Mouse (Mus musculus) stomach, embryonic 14.5 days (tissue): ENCODE data around the gene Mcu. TPM values are rescaled to one million over a fixed set of nuclear protein-coding genes. Genes with fewer than 3 reads are reported as not detected.
A peak's percentile ranks its signal among the peaks of the same experiment; 100 is the strongest.

Source experiments
- ATAC-seq: fragments of 200-750 bp; cut with Nextera tagmentation; 2 replicates; pipeline ENCODE4 v1.8.0; 2017; ENCODE audit warnings: low read depth, moderate TSS enrichment; ENCODE audit not compliant: insufficient number of reproducible peaks, insufficient read depth, low FRiP score
- H3K27ac ChIP-seq: fragments of 300-500 bp; sonication (generic); 2 replicates; pipeline ENCODE4 v1.5.1; 2014; ENCODE audit warnings: mild to moderate bottlenecking, low read length, moderate library complexity, mixed read lengths
- H3K27me3 ChIP-seq: fragments of 300-500 bp; sonication (generic); 2 replicates; pipeline ENCODE4 v1.6.1; 2014; ENCODE audit warnings: low read length, control low read depth, mixed read lengths; ENCODE audit not compliant: control insufficient read depth, insufficient read depth
- H3K36me3 ChIP-seq: fragments of 300-500 bp; sonication (generic); 2 replicates; pipeline ENCODE4 v1.6.1; 2014; ENCODE audit warnings: mild to moderate bottlenecking, control low read depth, low read length, moderate library complexity, mixed read lengths; ENCODE audit not compliant: control insufficient read depth, insufficient read depth
- H3K4me1 ChIP-seq: fragments of 300-500 bp; sonication (generic); 2 replicates; pipeline ENCODE4 v1.6.1; 2014; ENCODE audit warnings: low read length, control low read depth, mixed read lengths; ENCODE audit not compliant: control insufficient read depth, insufficient read depth
- H3K4me2 ChIP-seq: fragments of 300-500 bp; sonication (generic); replicated peaks from 2 replicates; pipeline ENCODE4 v1.6.1; 2014; ENCODE audit warnings: low read depth, low read length, control low read depth
- H3K4me3 ChIP-seq: fragments of 300-500 bp; sonication (generic); 2 replicates; pipeline ENCODE4 v1.5.1; 2014; ENCODE audit warnings: low read depth, low read length, control low read depth
- H3K9ac ChIP-seq: fragments of 300-500 bp; sonication (generic); replicated peaks from 2 replicates; pipeline ENCODE4 v1.6.1; 2014; ENCODE audit warnings: low read depth, mild to moderate bottlenecking, control low read depth, low read length, moderate library complexity, mixed read lengths
- H3K9me3 ChIP-seq: fragments of 300-500 bp; sonication (generic); 2 replicates; pipeline ENCODE4 v1.6.1; 2016; ENCODE audit warnings: low read depth, low read length, control low read depth; ENCODE audit not compliant: control insufficient read depth
- WGBS: fragments of 180-500 bp; shearing (Covaris S2); extraction: QIAGEN DNeasy Blood & Tissue Kit; methylation state at CpG from one replicate; pipeline ENCODE4 v1.1.7; 2014; 5-methylcytosine and 5-hydroxymethylcytosine counted together
- polyA plus RNA-seq: library from polyadenylated mRNA; unstranded; fragments of >200 nt; fragmentation: Nextera tagmentation; extraction: Ambion mirVana; gene quantifications from 2 replicates; pipeline ENCODE4 v1.2.1, GENCODE M21; 2014

The Mcu gene
- polyA plus RNA-seq = 60.4 and 66.4 TPM in 2 replicates

GRCm38 (mm10) chr10:59616522-59616921, at the start of gene Mcu:
Gene Mcu, minus strand, starts transcription at chr10:59616692.
- Histone ChIP-seq H3K4me2 (peak within 1 kb of the TSS; percentile 71), H3K27ac (peak within 1 kb of the TSS; percentile 86; the same call in 1 of the 2 replicates), H3K27me3 (no peaks in the 10 kb centered on the region), H3K36me3 (no peaks in the 10 kb centered on the region), H3K4me1 (peaks cover 12% of the 10 kb centered on the region; the same call in 1 of the 2 replicates), H3K9me3 (no peaks in the 10 kb centered on the region), H3K9ac (peak within 1 kb of the TSS; percentile 84), H3K4me3 (peak within 1 kb of the TSS; percentile 81)
- ATAC-seq = peak; percentile 99
- WGBS = under 1% methylated on average over 35 of the region's 36 CpGs

- 66% methylated on average over 13 of the region's 13 CpGs for WGBS
- no peaks in the 10 kb centered on the region for H3K27me3 ChIP-seq
- H3K9ac ChIP-seq = no peak overlapping the region
- peaks cover 2% of the 10 kb centered on the region; the same call in 1 of the 2 replicates for H3K4me1 ChIP-seq
- no peak overlapping the region for H3K4me3 ChIP-seq
- H3K4me2 ChIP-seq = no peak overlapping the region
- H3K27ac ChIP-seq = no peak overlapping the region
- H3K9me3 ChIP-seq = no peaks in the 10 kb centered on the region
- H3K36me3 ChIP-seq = no peaks in the 10 kb centered on the region
- ATAC-seq = no peak
Measured at GRCm38 (mm10) chr10:59665503-59666291, 49.2 kb upstream of the Mcu start.

DNA sequence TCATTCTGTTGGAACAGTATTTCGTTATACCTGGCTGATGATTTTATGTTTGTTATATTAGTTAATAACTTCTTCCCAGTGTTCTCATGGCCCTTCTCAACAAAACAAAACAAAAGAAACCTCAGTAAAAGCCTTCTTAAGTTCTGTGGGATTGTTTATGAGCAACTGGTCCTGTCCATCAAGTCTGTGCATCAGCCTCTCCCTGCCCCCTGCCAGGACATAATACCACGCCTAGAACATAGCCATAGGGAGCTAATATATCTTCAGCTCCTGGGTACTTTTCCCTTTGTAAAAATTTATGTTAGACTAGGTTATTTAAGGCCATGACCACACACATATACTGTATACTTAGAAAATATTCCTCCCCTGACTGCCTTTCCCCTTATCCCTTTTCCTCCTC, 48.3 kb upstream of the Mcu start:
- H3K4me2 ChIP-seq = no peak overlapping the region
- no peaks in the 10 kb centered on the region for H3K27me3 ChIP-seq
- no peak overlapping the region for H3K9ac ChIP-seq
- H3K4me1 ChIP-seq = peaks cover 2% of the 10 kb centered on the region; the same call in 1 of the 2 replicates
- no peaks in the 10 kb centered on the region for H3K36me3 ChIP-seq
- 65% methylated on average over 2 of the region's 2 CpGs for WGBS
- no peak for ATAC-seq
- H3K9me3 ChIP-seq = no peaks in the 10 kb centered on the region
- no peak overlapping the region for H3K4me3 ChIP-seq
- H3K27ac ChIP-seq = no peak overlapping the region

DNA sequence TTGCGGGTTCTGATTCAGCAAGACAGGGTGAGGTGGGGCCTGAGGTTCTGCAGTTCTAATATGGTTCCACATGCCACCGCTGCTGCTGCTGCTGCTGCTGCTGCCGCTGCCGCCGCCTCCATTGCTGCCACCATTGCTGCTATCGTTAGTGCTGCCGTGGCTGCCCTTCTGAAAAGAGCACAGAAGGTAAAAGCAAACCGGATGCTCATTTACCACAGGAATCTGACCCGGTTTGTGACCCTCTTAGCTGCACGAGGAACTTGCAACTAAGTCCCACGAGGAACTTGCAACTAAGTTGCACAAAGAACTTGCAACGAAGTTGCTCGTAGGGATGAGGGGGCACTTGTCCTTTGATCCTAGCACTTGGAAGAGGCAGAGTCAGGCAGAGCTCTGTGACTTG, 40.3 kb upstream of the Mcu start:
- Histone ChIP-seq H3K36me3 (no peaks in the 10 kb centered on the region), H3K27ac (no peak overlapping the region)
- no peak for ATAC-seq

GRCm38 (mm10) chr10:59646821-59647378, 30.4 kb upstream of the Mcu start:
- H3K27me3 ChIP-seq = no peaks in the 10 kb centered on the region
- 75% methylated on average over 5 of the region's 5 CpGs for WGBS
- no peak for ATAC-seq

More for the DNA sequence above, 40.3 kb upstream of the Mcu start:
- 76% methylated on average over 13 of the region's 13 CpGs for WGBS
- Histone ChIP-seq H3K4me3 (no peak overlapping the region), H3K4me1 (no peaks in the 10 kb centered on the region), H3K9ac (no peak overlapping the region), H3K4me2 (no peak overlapping the region), H3K9me3 (no peaks in the 10 kb centered on the region), H3K27me3 (no peaks in the 10 kb centered on the region)

GRCm38 (mm10) chr10:59645153-59645552, 28.7 kb upstream of the Mcu start:
- H3K4me3 ChIP-seq = no peak overlapping the region
- WGBS = 48% methylated on average over 4 of the region's 4 CpGs

More at GRCm38 (mm10) chr10:59646821-59647378, 30.4 kb upstream of the Mcu start:
- no peak overlapping the region for H3K4me3 ChIP-seq
- H3K9me3 ChIP-seq = no peaks in the 10 kb centered on the region
- no peak overlapping the region for H3K4me2 ChIP-seq
- no peak overlapping the region for H3K27ac ChIP-seq
- no peaks in the 10 kb centered on the region for H3K4me1 ChIP-seq
- no peak overlapping the region for H3K9ac ChIP-seq
- no peaks in the 10 kb centered on the region for H3K36me3 ChIP-seq

GRCm38 (mm10) chr10:59644710-59645109, 28.2 kb upstream of the Mcu start:
- Histone ChIP-seq H3K9me3 (no peaks in the 10 kb centered on the region), H3K4me3 (no peak overlapping the region), H3K27ac (no peak overlapping the region), H3K27me3 (no peaks in the 10 kb centered on the region), H3K4me1 (no peaks in the 10 kb centered on the region), H3K9ac (no peak overlapping the region), H3K36me3 (no peaks in the 10 kb centered on the region), H3K4me2 (no peak overlapping the region)
- ATAC-seq = no peak
- 61% methylated on average over 2 of the region's 2 CpGs for WGBS

More at GRCm38 (mm10) chr10:59645153-59645552, 28.7 kb upstream of the Mcu start:
- Histone ChIP-seq H3K4me1 (no peaks in the 10 kb centered on the region), H3K27ac (no peak overlapping the region), H3K4me2 (no peak overlapping the region), H3K36me3 (no peaks in the 10 kb centered on the region), H3K27me3 (no peaks in the 10 kb centered on the region), H3K9me3 (no peaks in the 10 kb centered on the region), H3K9ac (no peak overlapping the region)
- no peak for ATAC-seq

- no peak for ATAC-seq
- WGBS = 76% methylated on average over 9 of the region's 9 CpGs
- no peak overlapping the region for H3K27ac ChIP-seq
- H3K4me2 ChIP-seq = no peak overlapping the region
- no peaks in the 10 kb centered on the region for H3K9me3 ChIP-seq
- no peak overlapping the region for H3K4me3 ChIP-seq
- H3K36me3 ChIP-seq = no peaks in the 10 kb centered on the region
- no peak overlapping the region for H3K9ac ChIP-seq
- no peaks in the 10 kb centered on the region for H3K27me3 ChIP-seq
- 0 out of 2 replicates have a peak, but pooled peaks cover 4% of the 10 kb centered on the region for H3K4me1 ChIP-seq
Measured at GRCm38 (mm10) chr10:59643645-59644044, 27.2 kb upstream of the Mcu start.
